In the genomic region with DNA sequence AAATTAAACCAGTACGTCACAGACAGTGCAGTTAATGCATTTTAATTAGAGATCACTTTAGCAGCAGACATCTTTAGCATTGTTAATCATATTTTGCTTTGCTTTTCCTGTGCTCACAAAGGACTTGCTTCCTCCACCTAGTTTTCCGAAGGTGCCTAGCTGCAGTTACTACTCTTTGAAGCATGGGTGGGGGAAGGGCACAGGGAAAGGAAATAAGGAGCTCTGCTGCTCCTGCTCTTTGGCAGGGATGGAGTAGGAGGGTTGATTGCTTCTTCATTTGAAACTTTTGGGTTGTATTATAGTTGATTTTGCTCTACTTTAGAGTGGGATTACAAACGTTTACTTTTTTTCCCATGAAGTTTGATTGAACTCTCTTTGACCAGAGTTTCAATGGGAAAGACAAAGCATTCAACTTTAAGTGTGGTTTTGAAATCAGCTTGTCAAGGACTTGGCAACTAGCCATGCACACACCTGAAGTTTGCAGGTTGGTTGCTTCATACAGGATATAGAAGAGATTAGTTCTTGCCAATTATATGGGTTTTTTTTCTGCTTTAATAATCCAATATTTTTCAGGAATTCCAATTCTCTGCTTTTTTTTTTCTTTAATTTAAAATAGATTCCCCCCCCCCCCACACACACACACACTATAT, we compare ENCODE assay signal across 14 mouse cellular contexts.
DNase-seq lines count a peak whose midpoint lies in the region; ATAC-seq lines count a peak whose summit lies in the region.
"Had no signal": no experiment of that assay in that cellular context is flagged by ENCODE, and none has a peak within 500 bp of the region (broad histone marks: within the 10 kb centered on the region; RNA-seq: fewer than 3 reads in every experiment).

No protein-coding gene starts in this region.

- H3K27ac ChIP-seq in kidney, embryonic 16.5 days (ENCODE audit: low read length), result peak overlapping the region; percentile 12; the same call in 1 of the 2 replicates
- H3K27ac ChIP-seq in kidney, embryonic 15.5 days, result no peak overlapping the region
- no peak overlapping the region for H3K27ac ChIP-seq in hindbrain, embryonic 13.5 days
- H3K27ac ChIP-seq in hindbrain, embryonic 14.5 days, result no peak overlapping the region
- H3K27ac ChIP-seq: embryonic facial prominence, embryonic 13.5 days; limb, embryonic 12.5 days; macrophage; midbrain, embryonic 15.5 days; neural tube, embryonic 13.5 days had no signal

- no peaks in the 10 kb centered on the region for H3K27me3 ChIP-seq in kidney, embryonic 16.5 days (ENCODE audit: insufficient read depth, low read length)
- H3K27me3 ChIP-seq in kidney, embryonic 15.5 days, result no peaks in the 10 kb centered on the region
- no peaks in the 10 kb centered on the region for H3K27me3 ChIP-seq in hindbrain, embryonic 13.5 days
- no peaks in the 10 kb centered on the region for H3K27me3 ChIP-seq in hindbrain, embryonic 14.5 days (ENCODE audit: control insufficient read depth, insufficient read depth, low read length)
- H3K27me3 ChIP-seq: embryonic facial prominence, embryonic 13.5 days; limb, embryonic 12.5 days; midbrain, embryonic 15.5 days; neural tube, embryonic 13.5 days had no signal

- no peaks in the 10 kb centered on the region for H3K9me3 ChIP-seq in kidney, embryonic 16.5 days (ENCODE audit: low read length)
- H3K9me3 ChIP-seq in kidney, embryonic 15.5 days (replicated peaks), result no peaks in the 10 kb centered on the region
- no peaks in the 10 kb centered on the region for H3K9me3 ChIP-seq in hindbrain, embryonic 13.5 days
- H3K9me3 ChIP-seq in hindbrain, embryonic 14.5 days (ENCODE audit: control insufficient read depth, low read length), result no peaks in the 10 kb centered on the region
- H3K9me3 ChIP-seq: embryonic facial prominence, embryonic 13.5 days; limb, embryonic 12.5 days; midbrain, embryonic 15.5 days; neural tube, embryonic 13.5 days had no signal

- H3K4me3 ChIP-seq in kidney, embryonic 16.5 days (ENCODE audit: low read length), result no peak overlapping the region
- no peak overlapping the region for H3K4me3 ChIP-seq in kidney, embryonic 15.5 days (replicated peaks)
- no peak overlapping the region for H3K4me3 ChIP-seq in hindbrain, embryonic 13.5 days
- H3K4me3 ChIP-seq in hindbrain, embryonic 14.5 days (replicated peaks; ENCODE audit: low read length), result no peak overlapping the region
- H3K4me3 ChIP-seq: embryonic facial prominence, embryonic 13.5 days; limb, embryonic 12.5 days; midbrain, embryonic 15.5 days; neural tube, embryonic 13.5 days had no signal

- no peak for ATAC-seq in kidney, embryonic 16.5 days (ENCODE audit: low FRiP score, low TSS enrichment)
- no peak for ATAC-seq in kidney, embryonic 15.5 days (replicated peaks; ENCODE audit: low FRiP score)
- no peak for ATAC-seq in hindbrain, embryonic 13.5 days (ENCODE audit: low FRiP score)
- ATAC-seq in hindbrain, embryonic 14.5 days (ENCODE audit: low FRiP score), result no peak
- ATAC-seq: forebrain, postnatal 0 days; midbrain, embryonic 15.5 days had no signal

- 46% methylated on average over 3 of the region's 3 CpGs for WGBS in kidney, embryonic 16.5 days
- 51% methylated on average over 3 of the region's 3 CpGs for WGBS in kidney, embryonic 15.5 days
- WGBS in hindbrain, embryonic 13.5 days, result 75% methylated on average over 3 of the region's 3 CpGs
- 63% methylated on average over 3 of the region's 3 CpGs for WGBS in hindbrain, embryonic 14.5 days

- peaks cover 15% of the 10 kb centered on the region; the same call in 1 of the 2 replicates for H3K36me3 ChIP-seq in kidney, embryonic 16.5 days (ENCODE audit: insufficient read depth, low read length)
- H3K36me3 ChIP-seq in kidney, embryonic 15.5 days, result peaks cover 24% of the 10 kb centered on the region
- peaks cover 6% of the 10 kb centered on the region for H3K36me3 ChIP-seq in hindbrain, embryonic 13.5 days
- H3K36me3 ChIP-seq in hindbrain, embryonic 14.5 days (replicated peaks; ENCODE audit: control insufficient read depth, insufficient read depth), result no peaks in the 10 kb centered on the region
- H3K36me3 ChIP-seq: midbrain, embryonic 15.5 days had no signal

- H3K9ac ChIP-seq in kidney, embryonic 16.5 days (replicated peaks; ENCODE audit: low read length), result no peak overlapping the region
- no peak overlapping the region for H3K9ac ChIP-seq in kidney, embryonic 15.5 days
- H3K9ac ChIP-seq in hindbrain, embryonic 13.5 days, result no peak overlapping the region
- H3K9ac ChIP-seq in hindbrain, embryonic 14.5 days, result no peak overlapping the region
- H3K9ac ChIP-seq: embryonic facial prominence, embryonic 13.5 days; forebrain, postnatal 0 days; limb, embryonic 12.5 days; midbrain, embryonic 15.5 days; neural tube, embryonic 13.5 days had no signal

- H3K4me2 ChIP-seq in kidney, embryonic 16.5 days (replicated peaks; ENCODE audit: low read depth, low read length), result no peak overlapping the region
- H3K4me2 ChIP-seq in kidney, embryonic 15.5 days, result no peak overlapping the region
- H3K4me2 ChIP-seq in hindbrain, embryonic 13.5 days, result no peak overlapping the region
- H3K4me2 ChIP-seq in hindbrain, embryonic 14.5 days (replicated peaks), result no peak overlapping the region
- H3K4me2 ChIP-seq: embryonic facial prominence, embryonic 13.5 days; limb, embryonic 12.5 days; midbrain, embryonic 15.5 days; neural tube, embryonic 13.5 days had no signal

- H3K4me1 ChIP-seq in kidney, embryonic 16.5 days (ENCODE audit: insufficient read depth, low read length), result peaks cover 17% of the 10 kb centered on the region
- peaks cover 6% of the 10 kb centered on the region for H3K4me1 ChIP-seq in kidney, embryonic 15.5 days
- H3K4me1 ChIP-seq in hindbrain, embryonic 13.5 days (replicated peaks), result peaks cover 6% of the 10 kb centered on the region
- H3K4me1 ChIP-seq in hindbrain, embryonic 14.5 days (replicated peaks; ENCODE audit: control insufficient read depth, insufficient read depth, low read length), result peaks cover 4% of the 10 kb centered on the region

- peak; percentile 29 for DNase-seq in urinary bladder, postnatal 14 days (ENCODE audit: low spot score)
- no peak for DNase-seq in urinary bladder, postnatal 10 days (ENCODE audit: low spot score)
- DNase-seq in lung, postnatal 10 days, result peak; percentile 63
- DNase-seq in hindbrain, embryonic 14.5 days (ENCODE audit: low spot score), result no peak
- DNase-seq: forebrain, postnatal 0 days; spleen, adult 18-20 months had no signal

Comparison
In these comparisons a context has a peak if more than half of its experiments do, and no peak if none do; other contexts are left out.
1. DNase-seq: peak in urinary bladder, postnatal 14 days (single experiment) and lung, postnatal 10 days (single experiment); none in urinary bladder, postnatal 10 days (single experiment) and hindbrain, embryonic 14.5 days (single experiment).